Mouse (Mus musculus): ENCODE measurements around the gene Stx11.
"Not testable (repeated sequence)": the region's sequence is repeated elsewhere in the genome, so short reads cannot be mapped to it uniquely, and the experiment has no call there.

Gene Stx11

DNA sequence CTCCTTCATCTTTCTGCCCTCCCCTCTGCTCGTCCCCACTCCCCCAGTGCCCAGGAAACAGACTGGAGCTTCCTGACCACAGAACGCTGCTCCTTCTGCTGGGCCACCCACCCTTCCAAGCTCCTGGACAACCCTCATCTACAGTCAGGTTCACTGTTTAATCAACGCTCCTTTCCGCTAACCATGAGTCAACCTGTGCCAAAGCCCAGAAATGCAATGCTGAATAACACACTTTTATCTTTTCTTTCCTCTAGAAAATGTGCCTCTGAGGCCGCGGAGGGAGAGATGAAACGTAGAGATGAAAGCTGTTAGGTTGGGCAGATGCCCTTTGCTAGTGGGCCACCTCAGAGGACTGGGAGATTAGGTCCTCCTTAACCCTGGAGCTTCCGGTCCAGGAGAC, 2.6 kb downstream of the Stx11 start:
- no peak for DNase-seq (ENCODE audit: low read depth, low spot score)

DNA sequence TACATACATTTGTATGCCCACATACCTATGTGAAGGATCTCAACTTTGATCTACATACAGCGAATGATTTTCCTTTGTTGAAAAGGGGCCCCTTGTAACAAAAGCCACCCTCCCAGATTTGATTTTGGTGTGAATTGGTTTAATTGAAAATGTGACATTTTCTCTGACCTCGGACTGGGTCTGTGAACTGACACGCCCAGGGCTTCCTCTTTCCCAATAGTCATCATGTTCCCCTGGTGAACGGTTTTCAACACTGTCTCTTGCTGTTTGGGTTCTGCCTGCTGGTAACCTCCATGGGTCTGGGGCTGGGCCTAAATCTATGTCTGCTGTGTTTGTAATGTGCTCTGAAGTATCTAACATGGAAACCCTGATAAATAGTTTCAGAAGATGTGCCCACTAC, 6.8 kb downstream of the Stx11 start:
- DNase-seq (ENCODE audit: low read depth, low spot score) = no peak

DNA sequence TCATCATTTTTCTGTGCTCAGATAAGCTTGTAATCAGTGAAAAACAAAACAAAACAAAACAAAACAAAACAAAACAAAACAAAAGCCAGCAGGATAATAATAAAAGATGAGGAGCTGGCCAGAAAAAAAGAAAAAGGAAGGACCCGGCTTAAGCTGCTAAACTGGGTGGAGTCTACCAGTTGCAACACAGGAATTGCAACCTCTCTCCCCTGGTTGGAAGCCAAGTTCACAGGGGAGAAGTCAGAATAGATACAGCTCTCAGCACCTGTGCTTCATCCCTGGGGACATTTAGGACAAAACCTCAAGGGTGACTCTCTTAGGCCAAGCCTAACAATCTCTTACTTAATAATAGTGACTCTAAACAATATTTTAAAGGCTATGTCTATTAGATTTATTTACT, 8.3 kb downstream of the Stx11 start:
- DNase-seq (ENCODE audit: low read depth, low spot score) = no peak

DNA sequence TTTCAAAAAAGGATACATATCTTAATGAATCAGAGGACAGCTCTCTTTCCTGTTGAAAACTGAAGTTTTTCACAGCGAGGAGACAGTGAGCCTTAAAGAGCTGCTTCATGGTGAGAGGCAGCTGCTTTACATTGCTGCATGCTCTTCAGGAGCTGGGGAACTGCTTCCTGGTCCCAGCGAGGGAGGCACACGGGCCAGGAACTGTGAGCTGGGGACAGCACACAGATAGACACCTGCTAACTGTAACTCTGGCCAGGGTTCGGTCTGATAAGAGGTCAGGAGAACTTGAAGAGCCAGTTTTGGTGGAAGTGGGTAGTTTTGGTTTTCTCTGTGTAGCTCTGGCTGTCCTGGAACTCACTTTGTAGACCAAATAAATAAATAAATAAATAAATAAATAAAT, 12.7 kb downstream of the Stx11 start:
- not testable (repeated sequence) for DNase-seq (ENCODE audit: low read depth, low spot score)

DNA sequence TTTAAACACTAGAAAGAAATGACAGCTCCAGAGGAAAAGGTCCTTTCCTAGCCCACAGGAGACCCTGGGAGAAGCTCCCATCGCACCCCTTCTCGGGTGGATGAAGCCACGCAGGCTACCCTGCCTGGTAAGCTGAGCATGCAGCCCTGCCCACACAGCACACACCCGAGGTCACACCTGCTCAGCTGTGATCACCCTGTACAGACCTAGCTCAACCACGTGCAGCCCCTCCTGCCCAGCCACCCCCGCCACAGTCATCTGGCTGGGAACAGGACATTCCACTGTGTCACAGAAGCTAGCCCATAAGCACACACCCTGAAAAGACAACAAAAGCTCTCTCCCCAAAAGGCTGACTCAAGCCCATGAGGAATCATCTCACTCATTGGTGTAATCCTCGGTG, 14.8 kb downstream of the Stx11 start:
- DNase-seq (ENCODE audit: low read depth, low spot score) = no peak

DNA sequence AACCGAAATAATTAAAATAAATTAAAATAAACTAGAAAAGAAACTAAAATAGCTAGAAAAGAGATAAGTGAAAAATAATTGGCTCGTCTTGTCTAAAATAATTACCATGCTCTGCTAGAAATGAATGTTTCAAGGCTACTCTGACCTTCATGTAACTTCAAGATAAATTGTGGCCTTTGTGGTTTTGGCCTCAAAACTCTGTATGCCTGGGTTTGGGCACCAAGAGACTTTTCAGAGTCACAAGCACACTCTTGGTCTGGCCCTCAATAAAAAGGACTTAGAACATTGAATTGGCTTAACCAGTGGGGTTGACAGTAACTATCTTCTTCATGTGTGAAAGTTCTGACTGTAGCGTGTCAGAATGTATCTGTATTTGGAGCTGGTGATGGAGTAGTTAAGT, 16.5 kb downstream of the Stx11 start:
- DNase-seq (ENCODE audit: low read depth, low spot score) = no peak

DNA sequence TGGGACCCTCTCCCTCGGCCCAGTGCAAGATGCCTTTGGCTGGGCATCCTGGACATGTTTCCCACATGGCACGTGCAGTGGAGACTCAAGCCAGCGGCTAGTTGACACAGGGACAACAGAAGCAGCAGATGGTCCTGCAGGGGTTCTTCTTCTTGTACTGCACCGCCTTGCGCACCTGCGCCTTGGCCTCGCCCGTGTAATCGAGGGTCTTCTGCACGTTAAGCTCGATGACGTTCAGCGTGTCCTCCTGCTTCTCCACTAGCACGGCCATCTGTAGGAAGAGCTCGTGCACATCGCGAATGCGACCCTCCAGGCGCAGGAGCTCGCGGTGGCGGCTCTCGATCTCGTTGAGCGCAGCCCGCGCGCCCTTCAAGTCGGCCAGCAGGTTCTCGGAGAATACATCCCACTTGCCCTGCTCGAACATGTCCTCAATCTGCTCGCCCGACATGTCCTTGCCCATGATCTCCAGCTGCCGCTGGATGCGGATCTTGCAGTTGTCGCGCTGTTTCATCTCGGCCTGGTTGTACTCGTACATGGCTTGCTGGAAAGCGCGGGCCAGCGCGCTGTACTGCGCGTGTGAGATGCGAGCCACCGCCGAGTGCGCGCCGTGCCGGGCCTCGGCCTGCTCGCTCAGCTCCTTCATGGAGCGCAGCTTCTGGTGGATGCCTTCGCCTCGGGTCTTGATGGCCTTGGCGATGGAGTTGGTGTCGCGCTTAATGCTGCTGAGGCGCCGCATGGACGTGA, 22.9 kb downstream of the Stx11 start:
- no peak for DNase-seq (ENCODE audit: low read depth, low spot score)

DNA sequence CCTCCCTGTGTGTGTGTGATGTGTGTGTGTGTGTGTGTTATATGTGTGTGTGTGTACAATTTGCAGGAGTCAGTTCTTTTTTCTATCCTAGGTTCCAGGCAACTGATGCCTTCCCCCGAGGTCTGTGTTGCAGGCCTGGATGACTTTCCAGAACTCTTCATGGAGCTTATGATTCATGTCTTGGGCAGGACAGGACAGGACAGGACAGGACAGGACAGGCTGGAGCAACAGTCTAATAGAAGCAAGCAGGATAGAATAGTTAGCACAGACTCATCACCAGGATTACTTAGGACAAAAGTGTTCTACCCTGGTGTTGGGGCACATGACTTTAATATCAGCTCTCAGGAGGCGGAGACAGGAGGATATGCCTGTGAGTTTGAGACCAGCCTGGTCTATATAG, 25.3 kb downstream of the Stx11 start:
- DNase-seq (ENCODE audit: low read depth, low spot score) = no peak

DNA sequence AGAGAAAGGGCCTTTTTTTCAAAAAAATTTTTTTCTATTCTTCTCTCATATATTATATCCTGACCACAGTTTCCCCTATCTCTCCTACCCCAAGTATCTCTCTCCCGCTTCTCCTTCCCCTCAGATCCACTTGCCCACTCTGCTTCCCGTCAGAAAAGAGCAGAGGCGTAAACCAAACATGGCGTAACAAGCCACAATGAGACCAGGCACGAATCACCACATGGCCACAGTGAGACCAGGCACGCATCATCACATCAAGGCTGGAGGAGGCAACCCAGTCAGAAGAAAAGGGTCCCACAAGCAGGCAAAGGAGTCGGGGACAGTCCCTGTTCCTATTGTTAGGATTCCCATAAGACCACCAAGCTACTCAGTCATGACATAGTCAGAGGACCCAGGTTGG, 28.0 kb downstream of the Stx11 start:
- no peak for DNase-seq (ENCODE audit: low read depth, low spot score)

DNA sequence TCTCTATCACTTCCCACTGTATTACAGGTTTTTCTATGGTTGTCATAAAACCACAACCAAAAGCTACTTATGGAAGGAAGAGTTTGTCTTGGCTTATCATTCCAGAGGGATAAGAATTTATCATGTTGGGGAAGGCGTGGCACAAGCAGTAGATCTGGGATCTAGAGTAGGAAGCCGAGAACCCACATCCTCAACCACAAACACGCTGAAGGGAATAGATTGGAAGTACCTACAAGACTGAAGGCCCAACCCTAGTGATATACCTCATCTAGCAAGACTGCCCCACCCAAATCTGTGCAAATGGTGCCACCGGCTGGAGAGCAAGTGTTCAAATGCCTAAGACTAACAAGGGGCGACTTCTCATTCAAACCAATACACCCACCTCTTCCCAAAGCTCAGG, 28.5 kb downstream of the Stx11 start:
- DNase-seq (ENCODE audit: low read depth, low spot score) = no peak

DNA sequence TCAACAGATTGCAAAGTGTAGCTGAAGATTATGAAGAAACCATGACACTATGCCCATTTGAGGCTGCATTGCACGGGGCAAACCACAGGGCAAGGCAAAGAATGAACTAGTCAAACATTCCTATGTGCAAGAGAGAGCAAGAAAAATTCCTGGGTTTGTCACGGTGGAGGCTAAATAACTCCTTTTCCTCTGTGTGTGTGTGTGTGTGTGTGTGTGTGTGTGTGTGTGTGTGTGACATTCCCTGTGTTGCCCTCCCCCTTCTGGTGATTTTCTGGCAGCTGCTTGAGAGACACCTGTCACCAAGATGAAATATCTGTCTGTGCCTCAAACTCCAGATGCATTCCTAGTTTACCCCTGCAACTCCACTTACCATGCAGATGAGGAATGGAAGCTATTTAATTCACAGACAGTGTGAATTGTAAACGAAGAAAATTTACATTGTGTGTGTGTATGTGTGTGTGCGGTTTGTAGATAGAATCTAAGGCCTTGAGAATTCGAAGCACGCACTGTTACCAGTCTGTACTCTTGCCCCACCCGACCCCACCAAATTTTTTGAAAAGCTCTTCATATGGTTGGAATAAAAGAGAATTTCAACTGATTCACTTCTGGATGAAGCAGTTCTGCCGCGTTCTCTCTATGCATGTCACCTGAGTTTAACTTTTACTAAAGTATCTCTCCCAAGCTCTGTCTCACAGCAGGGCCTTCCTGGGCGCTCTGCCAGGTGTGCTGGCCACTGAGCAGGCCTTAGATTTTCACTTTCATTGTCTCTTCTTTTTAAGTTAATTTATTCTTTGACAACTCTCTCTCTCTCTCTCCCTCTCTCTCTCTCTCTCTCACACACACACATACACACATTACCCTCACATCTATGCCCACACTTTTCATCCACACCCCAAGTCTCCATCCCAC, 32.4 kb downstream of the Stx11 start:
- no peak for DNase-seq (ENCODE audit: low read depth, low spot score)

DNA sequence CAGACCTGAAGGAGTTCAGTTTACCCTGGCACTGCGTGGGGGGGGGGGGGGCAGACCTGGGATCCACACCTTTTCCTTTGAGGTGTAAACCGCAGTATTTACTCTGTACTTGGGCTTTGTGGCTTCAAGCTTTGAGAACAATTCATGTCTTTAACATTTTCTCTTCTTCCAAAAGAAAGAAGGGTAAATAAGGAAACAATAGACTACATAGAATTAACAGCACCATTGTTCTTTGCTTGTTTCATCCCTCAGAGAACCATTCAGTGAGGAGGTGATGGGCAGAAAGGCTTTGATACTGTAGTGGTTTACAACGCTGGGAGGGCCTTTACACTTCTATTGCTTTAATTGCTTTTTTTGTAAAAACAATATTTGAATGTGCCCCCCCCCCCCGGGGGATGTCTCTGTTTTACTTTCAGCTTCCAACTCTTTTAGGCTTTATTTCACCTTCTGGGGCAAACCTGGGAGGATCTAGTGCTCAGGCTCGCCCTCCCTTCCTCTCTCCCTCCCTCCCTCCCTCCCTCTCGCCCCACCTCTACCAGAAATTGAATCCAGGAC, 33.7 kb downstream of the Stx11 start:
- no peak for DNase-seq (ENCODE audit: low read depth, low spot score)

DNA sequence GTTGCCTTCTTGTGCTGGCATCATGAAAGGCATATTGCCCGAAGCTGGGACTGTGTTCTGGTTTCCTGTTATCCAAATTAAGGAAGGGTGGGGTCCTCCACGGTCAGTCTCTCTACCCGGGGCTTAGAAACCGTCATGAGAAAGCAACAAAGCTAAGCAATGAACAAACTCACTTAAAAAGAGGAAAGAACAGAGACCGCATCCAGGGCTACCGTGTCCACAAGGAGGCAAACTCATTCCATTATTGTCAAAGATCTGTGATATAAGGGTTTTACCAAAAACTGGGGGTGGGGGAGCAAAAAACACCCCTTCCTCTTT, 34.3 kb downstream of the Stx11 start:
- no peak for DNase-seq (ENCODE audit: low read depth, low spot score)

DNA sequence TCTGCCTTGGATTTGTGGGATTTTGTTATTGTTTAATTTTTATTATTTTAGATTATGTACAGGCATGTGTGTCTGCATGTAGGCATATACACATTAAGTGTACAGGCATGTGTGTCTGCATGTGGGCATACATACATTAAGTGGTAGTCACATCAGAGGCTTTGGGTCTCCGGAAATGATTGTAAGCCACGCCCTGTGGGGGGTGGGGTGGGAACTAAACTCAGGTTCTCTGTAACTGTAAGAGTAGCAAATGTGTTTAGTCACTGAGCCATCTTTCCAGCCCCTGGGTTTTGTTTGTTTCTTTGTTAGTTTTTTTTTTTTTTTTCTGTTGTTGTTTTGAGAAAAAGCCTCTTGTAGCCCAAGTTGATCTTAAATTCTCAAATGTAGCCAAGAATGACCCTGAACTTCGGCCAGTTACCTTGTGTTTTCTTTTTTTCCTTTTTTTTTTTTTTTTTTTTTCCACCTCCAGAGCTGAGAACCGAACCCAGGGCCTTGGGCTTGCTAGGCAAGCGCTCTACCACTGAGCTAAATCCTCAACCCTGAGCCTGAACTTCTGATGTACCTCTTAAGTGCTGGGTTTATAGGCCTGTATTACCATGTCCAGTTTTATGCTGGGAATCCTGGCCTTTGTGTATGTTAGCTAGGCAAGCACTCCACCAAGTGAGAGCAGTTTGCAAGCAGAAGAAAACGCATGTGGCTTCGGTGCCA, 34.8 kb downstream of the Stx11 start:
- DNase-seq (ENCODE audit: low read depth, low spot score) = no peak

DNA sequence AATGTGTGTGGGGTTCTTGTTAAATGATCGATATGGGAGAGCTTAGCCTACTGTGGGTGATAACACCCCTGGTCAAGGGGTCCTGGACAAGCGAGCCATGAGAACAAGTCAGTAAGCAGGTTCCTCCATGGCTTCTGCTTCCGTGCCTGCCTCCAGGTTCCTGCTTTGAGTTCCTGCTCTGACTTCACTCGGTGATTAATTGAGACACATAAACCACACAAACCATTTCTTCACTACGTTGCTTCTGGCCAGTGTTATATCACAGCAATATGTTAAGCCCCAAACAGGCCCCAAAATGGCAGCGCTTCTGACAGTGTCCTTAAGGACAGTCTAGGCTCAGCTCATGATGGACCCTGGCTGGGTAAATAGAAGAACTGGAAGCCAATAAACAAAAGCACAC, 35.9 kb downstream of the Stx11 start:
- no peak for DNase-seq (ENCODE audit: low read depth, low spot score)

DNA sequence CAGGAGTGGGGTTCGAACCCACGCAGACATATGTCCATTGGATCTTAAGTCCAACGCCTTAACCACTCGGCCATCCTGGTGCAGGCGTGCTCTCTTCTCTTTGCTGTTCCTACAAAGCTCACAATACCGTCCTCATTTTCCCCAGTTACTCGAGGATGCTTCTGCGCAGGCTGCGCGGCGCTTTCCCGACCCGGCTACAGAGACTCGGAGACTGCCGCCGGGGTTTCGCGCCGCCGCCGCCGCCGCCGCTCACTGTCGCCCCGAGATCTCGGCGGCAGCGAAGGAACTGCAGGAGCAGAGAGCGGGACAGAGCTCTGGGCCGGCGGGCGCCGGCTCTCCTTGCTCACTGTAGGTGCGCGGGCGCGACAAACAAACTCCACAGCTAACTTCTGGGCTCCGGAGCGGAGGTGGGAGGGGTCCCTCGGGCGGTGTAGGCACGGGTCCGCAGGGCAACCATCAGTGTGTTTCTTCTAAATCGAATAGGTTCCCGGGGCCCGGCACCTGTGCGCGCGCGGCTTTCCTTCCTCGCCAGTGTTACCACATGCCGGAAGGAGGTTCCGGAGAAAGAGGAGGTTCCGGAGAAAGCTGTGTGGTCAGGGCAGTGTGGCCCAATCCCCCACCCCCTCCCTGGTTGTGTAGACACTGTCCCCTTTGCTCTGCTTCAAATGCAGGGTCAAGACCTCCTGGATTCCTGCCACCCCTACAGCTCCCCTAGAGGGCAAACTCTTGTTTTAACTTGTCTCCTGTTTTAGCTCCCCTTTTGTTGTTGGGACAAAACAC, 41.3 kb downstream of the Stx11 start:
- DNase-seq (ENCODE audit: low read depth, low spot score) = peak; percentile 94

DNA sequence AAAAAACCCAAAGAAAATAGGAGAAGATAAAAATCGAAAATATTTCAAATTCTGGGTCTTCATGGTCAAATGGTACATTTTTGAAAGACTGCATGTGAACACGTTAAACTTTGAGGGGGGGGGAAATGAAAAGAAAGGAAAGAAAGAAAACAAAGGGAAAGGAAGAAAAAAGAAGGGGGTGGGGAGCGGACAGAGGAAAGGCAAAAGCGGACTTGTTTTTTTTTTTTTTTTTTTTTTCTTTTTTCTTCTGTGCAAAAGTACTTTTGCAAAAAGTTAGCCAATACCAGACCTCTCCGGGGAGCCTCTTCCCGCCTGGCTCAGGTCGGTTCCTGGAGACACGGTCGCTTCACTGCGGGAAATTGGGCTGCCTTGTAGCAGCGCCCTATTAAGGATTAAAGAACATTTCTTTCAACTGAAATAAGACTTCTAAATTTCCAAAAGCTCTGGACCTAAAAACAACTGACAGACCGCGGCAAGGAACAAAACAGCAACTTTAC, 42.0 kb downstream of the Stx11 start:
- DNase-seq (ENCODE audit: low read depth, low spot score) = no peak

DNA sequence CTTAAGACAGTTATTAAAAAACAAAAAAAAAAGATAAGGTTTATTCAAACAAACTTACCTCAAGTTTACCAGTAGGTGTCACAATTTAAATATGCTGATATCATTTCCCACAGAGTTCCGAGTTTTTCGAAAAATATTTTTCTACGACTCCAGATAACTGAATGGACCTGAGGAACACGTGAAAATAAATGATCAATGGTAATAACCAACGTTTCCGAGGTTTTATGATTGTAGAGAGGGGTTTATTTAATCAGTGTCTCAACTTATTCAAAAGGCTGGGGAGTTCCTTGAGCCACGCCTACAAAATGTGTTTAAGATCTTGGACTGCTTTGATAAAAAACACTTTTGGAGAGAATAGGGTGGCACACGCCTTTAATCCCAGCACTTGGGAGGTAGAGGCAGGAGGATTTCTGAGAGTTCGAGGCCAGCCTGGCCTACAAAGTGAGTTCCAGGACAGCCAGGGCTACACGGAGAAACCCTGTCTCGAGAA, 42.5 kb downstream of the Stx11 start:
- DNase-seq (ENCODE audit: low read depth, low spot score) = no peak

DNA sequence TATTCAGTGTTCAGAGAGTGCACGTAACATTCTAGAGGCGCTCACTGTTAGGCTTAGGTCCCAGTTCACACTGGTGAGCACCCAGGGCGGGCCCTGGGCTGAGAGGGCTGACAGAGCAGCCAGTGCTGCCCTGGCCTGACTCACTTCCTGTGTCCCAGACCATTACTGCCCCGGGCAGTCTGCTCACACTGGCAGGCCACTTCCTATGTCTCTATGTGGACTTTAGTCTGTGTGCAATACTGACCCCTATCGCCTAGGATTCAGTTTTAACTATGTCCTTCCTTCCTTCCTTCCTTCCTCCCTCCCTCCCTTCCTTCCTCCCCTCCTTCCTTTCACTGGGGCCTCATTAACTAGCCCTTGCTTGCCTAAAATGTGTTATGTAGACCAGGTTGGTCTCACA, 44.8 kb downstream of the Stx11 start:
- DNase-seq (ENCODE audit: low read depth, low spot score) = no peak

DNA sequence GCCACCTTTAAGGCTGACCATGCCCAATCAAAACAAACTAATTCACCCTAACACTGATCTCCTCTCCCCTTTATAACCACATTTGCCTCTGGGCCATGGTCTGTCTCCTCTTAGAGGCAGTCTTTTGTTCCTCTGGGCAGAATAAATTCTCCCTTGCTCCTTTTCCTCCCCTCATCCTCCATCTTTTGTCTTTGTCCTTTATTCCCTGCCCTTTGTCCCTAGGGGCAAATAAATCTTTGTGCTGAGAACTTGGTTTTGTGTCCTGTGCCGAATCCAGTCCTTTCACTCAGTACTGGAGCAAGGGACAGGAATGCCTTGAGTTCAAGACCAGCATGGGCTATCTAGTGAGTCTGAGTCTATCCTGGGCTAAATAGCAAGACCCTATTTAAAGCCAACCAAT, 46.5 kb downstream of the Stx11 start:
- DNase-seq (ENCODE audit: low read depth, low spot score) = no peak

DNA sequence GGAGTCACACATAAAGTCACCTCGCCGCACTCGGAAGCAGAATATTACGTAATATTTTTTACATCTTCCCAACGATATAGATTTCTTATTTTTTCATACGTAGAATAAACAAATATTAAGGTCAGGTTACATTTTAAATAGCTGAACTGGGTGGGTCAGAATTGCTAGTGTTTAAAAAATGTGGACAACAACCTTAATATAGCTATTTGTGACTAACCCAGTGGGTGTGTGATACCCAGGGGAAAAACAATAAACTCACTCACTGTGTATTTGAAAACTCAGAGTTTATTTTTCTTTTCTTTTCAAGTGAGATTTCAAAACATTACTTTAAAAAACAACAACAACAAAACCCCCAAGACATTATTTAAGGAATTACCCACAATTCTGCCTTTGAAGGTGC, 47.7 kb downstream of the Stx11 start:
- no peak for DNase-seq (ENCODE audit: low read depth, low spot score)
